ENCODE assay signal across 8 mouse cellular contexts in the genomic region with DNA sequence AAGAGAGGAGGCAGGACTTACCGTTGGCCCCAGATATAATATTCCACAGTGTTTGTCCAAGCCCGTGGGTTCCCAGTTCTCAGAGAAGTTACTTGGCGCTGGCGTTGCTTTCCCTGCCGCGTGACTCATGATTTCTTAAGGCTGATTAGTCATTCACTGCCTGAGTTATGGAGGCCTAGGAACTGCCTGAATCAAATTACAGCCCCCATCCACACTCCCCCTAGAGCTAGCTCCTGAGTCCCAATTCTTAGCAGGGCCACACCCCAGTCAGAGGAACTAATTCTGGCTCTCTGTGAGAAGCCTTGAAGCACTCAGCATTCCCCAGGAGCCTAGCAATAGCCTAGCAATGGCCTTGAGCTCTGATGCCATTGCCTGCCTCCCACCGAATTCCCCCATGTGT. TPM values are rescaled to one million over a fixed set of nuclear protein-coding genes. Genes with fewer than 3 reads are reported as not detected.
A peak's percentile ranks its signal among the peaks of the same experiment; 100 is the strongest.
DNase-seq lines count a peak whose midpoint lies in the region; ATAC-seq and TF ChIP-seq lines count a peak whose summit lies in the region.

No protein-coding gene starts in this region.

- intact Hi-C loops in left cerebral cortex, adult 2 months (cut with DNase I) = no loop called here
- intact Hi-C loops in gastrocnemius, postnatal 14 days (cut with DNase I; ENCODE audit: low total_unique reads) = no loop called here

- H3K9me3 ChIP-seq in intestine, embryonic 16.5 days (ENCODE audit: control insufficient read depth, low read length) = no peaks in the 10 kb centered on the region
- no peaks in the 10 kb centered on the region for H3K9me3 ChIP-seq in lung, embryonic 14.5 days (ENCODE audit: low read depth, low read length)
- H3K9me3 ChIP-seq in stomach, embryonic 15.5 days = no peaks in the 10 kb centered on the region

- peak overlapping the region; percentile 58 for H3K27ac ChIP-seq in left cerebral cortex, adult 2 months
- peak overlapping the region; percentile 25 for H3K27ac ChIP-seq in intestine, embryonic 16.5 days (ENCODE audit: low read length)
- H3K27ac ChIP-seq in lung, embryonic 14.5 days (ENCODE audit: low read depth) = peak overlapping the region; percentile 70
- H3K27ac ChIP-seq in stomach, embryonic 15.5 days = peak overlapping the region; percentile 42

- WGBS in intestine, embryonic 16.5 days = 21% methylated on average over 7 of the region's 7 CpGs
- 20% methylated on average over 7 of the region's 7 CpGs for WGBS in lung, embryonic 14.5 days
- 18% methylated on average over 7 of the region's 7 CpGs for WGBS in stomach, embryonic 15.5 days

- peak; percentile 60 to 68 for DNase-seq in left cerebral cortex, adult 2 months (ENCODE audit: extremely low spot score in 1 of 2, low spot score in 2 of 2)
- no peak for DNase-seq in left cerebral cortex, adult 11 months (ENCODE audit: low spot score)
- DNase-seq in adrenal gland, adult 8-10 months = peak; percentile 78
- DNase-seq in gastrocnemius, postnatal 14 days = peak; percentile 81
- peak; percentile 69 for DNase-seq in lung, embryonic 14.5 days
- no peak for DNase-seq in cerebellum, adult 9-11 months

- no peaks in the 10 kb centered on the region for H3K36me3 ChIP-seq in intestine, embryonic 16.5 days (ENCODE audit: control insufficient read depth, insufficient read depth, low read length)
- H3K36me3 ChIP-seq in lung, embryonic 14.5 days (ENCODE audit: insufficient read depth) = no peaks in the 10 kb centered on the region
- H3K36me3 ChIP-seq in stomach, embryonic 15.5 days = no peaks in the 10 kb centered on the region

- H3K9ac ChIP-seq in intestine, embryonic 16.5 days (ENCODE audit: low read depth, low read length) = 0 out of 2 replicates have a peak overlapping the region, but pooled peaks have one; percentile 8
- H3K9ac ChIP-seq in lung, embryonic 14.5 days = peak overlapping the region; percentile 13; the same call in 1 of the 2 replicates
- H3K9ac ChIP-seq in stomach, embryonic 15.5 days = no peak overlapping the region

- TF ChIP-seq CTCF in left cerebral cortex, adult 2 months (IDR thresholded peaks at IDR 0.05) = no peak
- TF ChIP-seq CTCF in lung, embryonic 14.5 days (IDR thresholded peaks at IDR 0.05; ENCODE audit: low read depth) = no peak

- H3K4me2 ChIP-seq in intestine, embryonic 16.5 days (ENCODE audit: low read depth, low read length) = peak overlapping the region; percentile 11; the same call in 1 of the 2 replicates
- H3K4me2 ChIP-seq in lung, embryonic 14.5 days = no peak overlapping the region
- H3K4me2 ChIP-seq in stomach, embryonic 15.5 days = peak overlapping the region; percentile 11; the same call in 1 of the 2 replicates

- no peak overlapping the region for H3K4me3 ChIP-seq in left cerebral cortex, adult 2 months
- H3K4me3 ChIP-seq in intestine, embryonic 16.5 days (ENCODE audit: low read length) = no peak overlapping the region
- H3K4me3 ChIP-seq in lung, embryonic 14.5 days (ENCODE audit: low read depth, low read length) = no peak overlapping the region
- H3K4me3 ChIP-seq in stomach, embryonic 15.5 days (replicated peaks) = no peak overlapping the region

- no peaks in the 10 kb centered on the region for H3K27me3 ChIP-seq in intestine, embryonic 16.5 days (replicated peaks; ENCODE audit: control insufficient read depth, insufficient read depth, low read length)
- H3K27me3 ChIP-seq in lung, embryonic 14.5 days (ENCODE audit: insufficient read depth, low read length) = no peaks in the 10 kb centered on the region
- no peaks in the 10 kb centered on the region for H3K27me3 ChIP-seq in stomach, embryonic 15.5 days (replicated peaks)

- ATAC-seq in intestine, embryonic 16.5 days = peak; percentile 76
- ATAC-seq in lung, embryonic 14.5 days (ENCODE audit: insufficient read depth) = peak; percentile 74
- ATAC-seq in stomach, embryonic 15.5 days (ENCODE audit: insufficient read depth, low FRiP score, low read depth) = peak; percentile 85

- H3K4me1 ChIP-seq in intestine, embryonic 16.5 days (ENCODE audit: control insufficient read depth, insufficient read depth, low read length) = peaks cover 46% of the 10 kb centered on the region
- H3K4me1 ChIP-seq in lung, embryonic 14.5 days (ENCODE audit: insufficient read depth) = peaks cover 20% of the 10 kb centered on the region
- peaks cover 26% of the 10 kb centered on the region for H3K4me1 ChIP-seq in stomach, embryonic 15.5 days

RNA-seq across cellular contexts. Expression of gene Ano6, which starts 13.6 kb away (rescaled TPM):
- 10 to 100 TPM; 22.6 to 24.7 TPM for total RNA-seq in left cerebral cortex, adult 2 months (2021)
- total RNA-seq in adrenal gland, adult 8-10 months (2022) = 100 to 1,000 TPM in 2 of 4 experiments, 10 to 100 TPM in 2; 69.9 to 112 (median 92.1) TPM
- 10 to 100 TPM; 41.5 to 51.9 TPM for total RNA-seq in gastrocnemius, postnatal 14 days (2021)
- polyA plus RNA-seq in intestine, embryonic 16.5 days (2015; fragmentation: Nextera tagmentation; extraction: Ambion mirVana) = 51.5 and 63.1 TPM in 2 replicates
- 54.7 and 57.5 TPM in 2 replicates for polyA plus RNA-seq in lung, embryonic 14.5 days (2014; fragmentation: Nextera tagmentation; extraction: Ambion mirVana)
- polyA plus RNA-seq in stomach, embryonic 15.5 days (2015; fragmentation: Nextera tagmentation; extraction: Ambion mirVana) = 37.8 and 43.3 TPM in 2 replicates

Comparison
In these comparisons a context has a peak if more than half of its experiments do, and no peak if none do; other contexts are left out.
1. DNase-seq: peak in left cerebral cortex, adult 2 months (2 of 2), adrenal gland, adult 8-10 months (single experiment), gastrocnemius, postnatal 14 days (single experiment) and lung, embryonic 14.5 days (single experiment); none in left cerebral cortex, adult 11 months (single experiment) and cerebellum, adult 9-11 months (single experiment).
2. Peak in every context shown above with its lines, with median percentiles within 50 percentile points of each other: H3K27ac ChIP-seq and ATAC-seq.